Comparison of ENCODE assay signal across 12 mouse cellular contexts in the genomic region with DNA sequence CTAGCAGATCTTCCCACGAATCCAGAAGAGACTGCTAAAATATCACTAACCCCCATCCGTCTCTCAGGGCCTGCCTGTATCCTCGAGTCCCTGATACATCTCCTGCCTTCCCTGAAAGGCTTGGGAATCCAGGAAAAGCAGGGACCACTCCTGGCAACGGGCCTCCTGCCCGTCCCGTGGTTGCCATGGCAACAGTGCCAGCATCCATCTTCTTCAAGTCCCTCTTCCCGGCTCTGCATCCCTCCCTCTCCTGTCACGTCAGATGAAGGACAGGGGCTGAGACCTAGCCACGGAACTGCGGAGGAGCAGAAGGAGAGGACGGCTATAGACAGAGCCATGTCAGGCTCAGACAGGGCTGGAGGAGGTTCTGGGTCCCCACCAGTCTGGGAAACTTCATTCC.
DNase-seq lines count a peak whose midpoint lies in the region; ATAC-seq and TF ChIP-seq lines count a peak whose summit lies in the region.
"Had no signal": no experiment of that assay in that cellular context is flagged by ENCODE, and none has a peak within 500 bp of the region (broad histone marks: within the 10 kb centered on the region; RNA-seq: fewer than 3 reads in every experiment).

No protein-coding gene starts in this region.

- no peaks in the 10 kb centered on the region for H3K27me3 ChIP-seq in midbrain, embryonic 15.5 days (replicated peaks)
- H3K27me3 ChIP-seq in heart, embryonic 12.5 days (replicated peaks): peaks cover 26% of the 10 kb centered on the region; the same call in 1 of the 2 replicates
- H3K27me3 ChIP-seq: stomach, embryonic 15.5 days had no signal

- ATAC-seq in midbrain, embryonic 15.5 days (replicated peaks): peak; percentile 91
- no peak for ATAC-seq in heart, embryonic 12.5 days (ENCODE audit: insufficient number of reproducible peaks, low FRiP score)
- no peak for ATAC-seq in activated CD4-positive, CD25-positive, alpha-beta regulatory T cell, adult 4 months
- ATAC-seq: intestine, postnatal 0 days had no signal

- intact Hi-C loops in left cerebral cortex, adult 2 months (cut with DNase I): no loop called here

- H3K4me3 ChIP-seq in left cerebral cortex, adult 2 months: no peak overlapping the region
- no peak overlapping the region for H3K4me3 ChIP-seq in layer of hippocampus, adult 2 months
- no peak overlapping the region for H3K4me3 ChIP-seq in midbrain, embryonic 15.5 days
- no peak overlapping the region for H3K4me3 ChIP-seq in heart, embryonic 12.5 days
- H3K4me3 ChIP-seq: limb, embryonic 15.5 days; stomach, embryonic 15.5 days had no signal

- peaks cover 21% of the 10 kb centered on the region for H3K4me1 ChIP-seq in midbrain, embryonic 15.5 days
- no peaks in the 10 kb centered on the region for H3K4me1 ChIP-seq in heart, embryonic 12.5 days (replicated peaks)
- H3K4me1 ChIP-seq: limb, embryonic 15.5 days; stomach, embryonic 15.5 days had no signal

- no peak for TF ChIP-seq CTCF in left cerebral cortex, adult 2 months (IDR thresholded peaks at IDR 0.05)
- TF ChIP-seq CTCF in layer of hippocampus, adult 2 months (conservative IDR thresholded peaks at IDR 0.05): no peak

- peak; percentile 36 to 51 for DNase-seq in left cerebral cortex, adult 2 months (ENCODE audit: extremely low spot score in 1 of 2, low spot score in 2 of 2)
- DNase-seq in left cerebral cortex, adult 11 months (ENCODE audit: low spot score): no peak
- DNase-seq in layer of hippocampus, adult 2 months (ENCODE audit: low spot score in 2 of 2): peak; percentile 40 to 67
- peak; percentile 89 for DNase-seq in right cerebral cortex, postnatal 4 days
- no peak for DNase-seq in spleen, adult 18-20 months
- DNase-seq: cerebellum, adult 2 months had no signal

- no peaks in the 10 kb centered on the region for H3K36me3 ChIP-seq in midbrain, embryonic 15.5 days (replicated peaks)
- H3K36me3 ChIP-seq in heart, embryonic 12.5 days: no peaks in the 10 kb centered on the region
- H3K36me3 ChIP-seq: limb, embryonic 15.5 days; stomach, embryonic 15.5 days had no signal

- no peak overlapping the region for H3K27ac ChIP-seq in left cerebral cortex, adult 2 months
- H3K27ac ChIP-seq in layer of hippocampus, adult 2 months: peak overlapping the region; percentile 32; the same call in 1 of the 2 replicates
- H3K27ac ChIP-seq in midbrain, embryonic 15.5 days: peak overlapping the region; percentile 82
- H3K27ac ChIP-seq in heart, embryonic 12.5 days (ENCODE audit: poor library complexity, severe bottlenecking): no peak overlapping the region
- H3K27ac ChIP-seq: limb, embryonic 15.5 days; stomach, embryonic 15.5 days had no signal

- H3K4me2 ChIP-seq in midbrain, embryonic 15.5 days: peak overlapping the region; percentile 13; the same call in 1 of the 2 replicates
- H3K4me2 ChIP-seq in heart, embryonic 12.5 days: no peak overlapping the region
- H3K4me2 ChIP-seq: limb, embryonic 15.5 days; stomach, embryonic 15.5 days had no signal

- no peaks in the 10 kb centered on the region for H3K9me3 ChIP-seq in midbrain, embryonic 15.5 days
- H3K9me3 ChIP-seq in heart, embryonic 12.5 days (replicated peaks): no peaks in the 10 kb centered on the region
- H3K9me3 ChIP-seq: limb, embryonic 15.5 days; stomach, embryonic 15.5 days had no signal

- H3K9ac ChIP-seq in midbrain, embryonic 15.5 days: no peak overlapping the region
- no peak overlapping the region for H3K9ac ChIP-seq in heart, embryonic 12.5 days
- H3K9ac ChIP-seq: limb, embryonic 15.5 days; stomach, embryonic 15.5 days had no signal

- WGBS in midbrain, embryonic 15.5 days: 8% methylated on average over 11 of the region's 11 CpGs
- WGBS in heart, embryonic 12.5 days: 46% methylated on average over 11 of the region's 11 CpGs

Comparison
In these comparisons a context has a peak if more than half of its experiments do, and no peak if none do; other contexts are left out.
1. DNase-seq: peak in left cerebral cortex, adult 2 months (2 of 2), layer of hippocampus, adult 2 months (2 of 2) and right cerebral cortex, postnatal 4 days (single experiment); none in left cerebral cortex, adult 11 months (single experiment) and spleen, adult 18-20 months (0 of 2).
2. H3K27ac ChIP-seq: peak in layer of hippocampus, adult 2 months (single experiment) and midbrain, embryonic 15.5 days (single experiment); none in left cerebral cortex, adult 2 months (single experiment) and heart, embryonic 12.5 days (single experiment).